Mouse (Mus musculus) stomach, postnatal 0 days (tissue): ENCODE data around the gene Eif4ebp2.

Experiments
- CTCF ChIP-seq: IDR thresholded peaks from 2 replicates; pipeline ENCODE4 v1.5.1; 2016; ENCODE audit warnings: antibody characterized with exemption, low read depth, mild to moderate bottlenecking, moderate library complexity
- EP300 ChIP-seq: optimal IDR thresholded peaks from 2 replicates; pipeline ENCODE3; 2016; ENCODE audit warnings: antibody characterized with exemption

DNA sequence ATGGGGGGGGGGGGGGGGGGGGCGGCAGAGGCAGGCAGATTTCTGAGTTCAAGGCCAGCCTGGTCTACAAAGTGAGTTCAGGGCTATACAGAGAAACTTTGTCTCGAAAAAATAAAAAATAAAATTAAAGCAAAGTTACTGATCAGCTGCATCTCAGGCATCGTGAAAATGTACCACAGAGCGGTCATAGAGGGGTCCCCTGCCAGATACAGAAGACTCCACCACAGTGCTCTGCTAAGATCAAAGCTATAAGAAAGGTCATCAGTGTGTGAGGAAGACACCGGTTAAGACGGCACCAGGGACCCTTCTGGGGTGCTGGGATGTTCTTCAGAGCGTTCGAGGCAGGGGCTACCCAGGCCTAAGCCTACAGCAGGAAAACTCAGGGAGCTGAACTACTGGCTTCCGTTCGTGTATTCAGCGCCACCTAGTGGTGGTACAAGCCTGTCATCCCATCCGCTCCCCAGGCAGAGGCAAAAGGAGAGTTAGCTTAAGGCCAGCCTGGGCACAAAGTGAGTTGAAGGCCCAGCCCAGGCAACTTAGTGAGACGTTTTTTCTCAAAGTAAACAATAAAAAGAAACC lies 53.2 kb downstream of the Eif4ebp2 start:
- TF ChIP-seq CTCF (peak; percentile 95), EP300 (no peak)
